Mouse (Mus musculus) forebrain, embryonic 15.5 days (tissue): ENCODE data around the gene Best1. TPM values are rescaled to one million over a fixed set of nuclear protein-coding genes. Genes with fewer than 3 reads are reported as not detected.

ENCODE experiments used
- ATAC-seq: fragments of 200-750 bp; cut with Nextera tagmentation; replicated peaks from 2 replicates; pipeline ENCODE4 v1.8.0; 2017; ENCODE audit warnings: mild to moderate bottlenecking, moderate TSS enrichment, moderate library complexity
- H3K27ac ChIP-seq: fragments of 300-500 bp; sonication (generic); replicated peaks from 2 replicates; pipeline ENCODE4 v1.5.1; 2015; ENCODE audit warnings: mild to moderate bottlenecking, inconsistent platforms
- H3K27me3 ChIP-seq: fragments of 300-500 bp; sonication (generic); 2 replicates; pipeline ENCODE4 v1.6.1; 2015; ENCODE audit warnings: inconsistent platforms
- H3K36me3 ChIP-seq: fragments of 300-500 bp; sonication (generic); 2 replicates; pipeline ENCODE4 v1.6.1; 2015; ENCODE audit warnings: mild to moderate bottlenecking, inconsistent platforms
- H3K4me1 ChIP-seq: fragments of 300-500 bp; sonication (generic); 2 replicates; pipeline ENCODE4 v1.6.1; 2015; ENCODE audit warnings: inconsistent platforms
- H3K4me2 ChIP-seq: fragments of 300-500 bp; sonication (generic); replicated peaks from 2 replicates; pipeline ENCODE4 v1.6.1; 2015; ENCODE audit warnings: mild to moderate bottlenecking, inconsistent platforms
- H3K4me3 ChIP-seq: fragments of 300-500 bp; sonication (generic); 2 replicates; pipeline ENCODE4 v1.5.1; 2015; ENCODE audit warnings: mild to moderate bottlenecking, inconsistent platforms
- H3K9ac ChIP-seq: fragments of 300-500 bp; sonication (generic); replicated peaks from 2 replicates; pipeline ENCODE4 v1.6.1; 2015; ENCODE audit warnings: mild to moderate bottlenecking, inconsistent platforms
- H3K9me3 ChIP-seq: fragments of 300-500 bp; sonication (generic); 2 replicates; pipeline ENCODE4 v1.6.1; 2016; ENCODE audit warnings: inconsistent platforms
- WGBS: fragments of 180-500 bp; shearing (Covaris S2); methylation state at CpG from one replicate; pipeline ENCODE4 v1.1.7; 2015; ENCODE audit warnings: mixed read lengths; 5-methylcytosine and 5-hydroxymethylcytosine counted together
- polyA plus RNA-seq: library from polyadenylated mRNA; unstranded; fragments of >200 nt; fragmentation: Nextera tagmentation; extraction: Ambion mirVana; gene quantifications from 2 replicates; pipeline ENCODE4 v1.2.1, GENCODE M21; 2015

The Best1 gene
- polyA plus RNA-seq, 1 experiment from 2014 or later = 1.3 TPM

GRCm38 (mm10) chr19:9998736-9999486, 2.5 kb downstream of the Best1 start:
- Histone ChIP-seq H3K27me3 (no peaks in the 10 kb centered on the region), H3K4me2 (no peak overlapping the region), H3K4me1 (no peaks in the 10 kb centered on the region), H3K4me3 (no peak overlapping the region), H3K36me3 (no peaks in the 10 kb centered on the region), H3K9me3 (no peaks in the 10 kb centered on the region), H3K27ac (no peak overlapping the region), H3K9ac (no peak overlapping the region)
- 62% methylated on average over 13 of the region's 13 CpGs for WGBS
- no peak for ATAC-seq

GRCm38 (mm10) chr19:9998063-9998416, 3.4 kb downstream of the Best1 start:
- Histone ChIP-seq H3K4me2 (no peak overlapping the region), H3K4me3 (no peak overlapping the region), H3K4me1 (peaks cover 3% of the 10 kb centered on the region; the same call in 1 of the 2 replicates), H3K9me3 (no peaks in the 10 kb centered on the region), H3K36me3 (no peaks in the 10 kb centered on the region), H3K27ac (no peak overlapping the region), H3K9ac (no peak overlapping the region), H3K27me3 (no peaks in the 10 kb centered on the region)
- 61% methylated on average over 2 of the region's 2 CpGs for WGBS
- no peak for ATAC-seq

- Histone ChIP-seq H3K4me3 (no peak overlapping the region), H3K9ac (no peak overlapping the region), H3K9me3 (no peaks in the 10 kb centered on the region), H3K36me3 (no peaks in the 10 kb centered on the region), H3K27me3 (no peaks in the 10 kb centered on the region), H3K27ac (no peak overlapping the region), H3K4me2 (no peak overlapping the region), H3K4me1 (peaks cover 9% of the 10 kb centered on the region)
- 74% methylated on average over 12 of the region's 12 CpGs for WGBS
- no peak for ATAC-seq
Measured at GRCm38 (mm10) chr19:9997204-9998062, 4.0 kb downstream of the Best1 start.

GRCm38 (mm10) chr19:9993036-9993656, 8.3 kb downstream of the Best1 start:
- no peak overlapping the region for H3K27ac ChIP-seq
- peak; percentile 86 for ATAC-seq
- H3K27me3 ChIP-seq = no peaks in the 10 kb centered on the region
- H3K9me3 ChIP-seq = no peaks in the 10 kb centered on the region
- peak overlapping the region; percentile 35 for H3K4me3 ChIP-seq
- H3K9ac ChIP-seq = no peak overlapping the region; the same call in 1 of the 2 replicates
- H3K36me3 ChIP-seq = no peaks in the 10 kb centered on the region
- peaks cover 9% of the 10 kb centered on the region for H3K4me1 ChIP-seq
- peak overlapping the region; percentile 47 for H3K4me2 ChIP-seq
- WGBS = 6% methylated on average over 17 of the region's 17 CpGs

GRCm38 (mm10) chr19:9992011-9992958, 9.1 kb downstream of the Best1 start:
- no peaks in the 10 kb centered on the region for H3K27me3 ChIP-seq
- no peak overlapping the region; the same call in 1 of the 2 replicates for H3K9ac ChIP-seq
- peak overlapping the region; percentile 35 for H3K4me3 ChIP-seq
- peaks cover 9% of the 10 kb centered on the region for H3K4me1 ChIP-seq
- peak; percentile 69 for ATAC-seq
- no peaks in the 10 kb centered on the region for H3K9me3 ChIP-seq
- 42% methylated on average over 26 of the region's 26 CpGs for WGBS
- no peaks in the 10 kb centered on the region for H3K36me3 ChIP-seq
- no peak overlapping the region for H3K27ac ChIP-seq
- peak overlapping the region; percentile 47 for H3K4me2 ChIP-seq

DNA sequence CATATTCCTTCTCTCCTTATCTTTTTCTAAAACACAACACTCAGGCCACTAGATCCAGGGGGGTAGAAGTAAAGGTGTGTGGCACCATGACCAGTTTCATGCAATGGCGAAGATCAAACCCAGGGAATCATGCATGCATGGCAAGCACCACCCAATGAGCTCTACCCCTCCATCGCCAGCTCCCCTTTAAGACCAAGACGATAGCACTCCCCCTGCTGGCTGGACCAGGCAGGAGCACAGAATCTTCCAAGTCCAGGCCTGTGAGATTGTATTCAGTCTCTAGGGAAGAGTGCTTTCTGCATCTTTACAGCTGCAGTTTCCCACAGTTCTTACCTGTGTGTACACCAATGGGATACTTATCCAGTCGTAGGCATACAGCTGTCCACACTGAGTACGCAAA, 10.1 kb downstream of the Best1 start:
- whole genome bisulfite sequencing = 21% methylated on average over 5 of the region's 5 CpGs
- ATAC-seq = no peak
- H3K36me3 ChIP-seq = no peaks in the 10 kb centered on the region
- H3K4me2 ChIP-seq = no peak overlapping the region
- peaks cover 9% of the 10 kb centered on the region for H3K4me1 ChIP-seq
- no peak overlapping the region for H3K4me3 ChIP-seq
- no peaks in the 10 kb centered on the region for H3K27me3 ChIP-seq
- no peak overlapping the region for H3K27ac ChIP-seq
- no peak overlapping the region for H3K9ac ChIP-seq
- H3K9me3 ChIP-seq = no peaks in the 10 kb centered on the region

- H3K27ac ChIP-seq = no peak overlapping the region
- no peak for ATAC-seq
- peaks cover 13% of the 10 kb centered on the region for H3K36me3 ChIP-seq
- H3K4me3 ChIP-seq = no peak overlapping the region
- no peaks in the 10 kb centered on the region for H3K27me3 ChIP-seq
- H3K4me1 ChIP-seq = peaks cover 9% of the 10 kb centered on the region
- no peak overlapping the region for H3K9ac ChIP-seq
- no peak overlapping the region for H3K4me2 ChIP-seq
- no peaks in the 10 kb centered on the region for H3K9me3 ChIP-seq
Measured at GRCm38 (mm10) chr19:9989884-9990256, 11.6 kb downstream of the Best1 start.

- Histone ChIP-seq H3K4me2 (no peak overlapping the region), H3K27ac (no peak overlapping the region), H3K4me1 (peaks cover 13% of the 10 kb centered on the region), H3K4me3 (no peak overlapping the region), H3K36me3 (peaks cover 18% of the 10 kb centered on the region), H3K27me3 (no peaks in the 10 kb centered on the region), H3K9me3 (no peaks in the 10 kb centered on the region), H3K9ac (no peak overlapping the region)
- 66% methylated on average over 17 of the region's 17 CpGs for WGBS
- ATAC-seq = no peak
Measured at GRCm38 (mm10) chr19:9989171-9989883, 12.1 kb downstream of the Best1 start.

DNA sequence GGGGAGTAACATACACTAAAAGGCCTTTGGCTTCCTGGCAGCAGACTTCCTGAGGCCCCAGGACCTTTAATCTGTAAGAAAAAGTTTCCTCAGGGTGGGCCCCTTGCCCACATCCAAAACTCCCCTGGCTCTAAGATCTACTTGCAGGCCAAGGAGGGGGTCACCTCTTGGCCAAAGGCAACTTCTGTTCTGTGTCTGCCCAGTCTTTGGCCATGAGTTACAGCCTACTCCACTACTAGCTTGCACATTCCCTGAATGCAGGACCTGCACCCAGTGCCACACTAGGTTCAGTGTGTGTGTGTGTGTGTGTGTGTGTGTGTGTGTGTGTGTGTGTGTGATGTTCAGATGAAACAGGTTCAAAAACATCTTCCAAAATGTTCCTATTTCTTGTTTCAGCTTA, 13.8 kb downstream of the Best1 start:
- Histone ChIP-seq H3K4me3 (no peak overlapping the region), H3K9ac (no peak overlapping the region), H3K4me1 (peaks cover 18% of the 10 kb centered on the region), H3K36me3 (peaks cover 20% of the 10 kb centered on the region), H3K27me3 (no peaks in the 10 kb centered on the region), H3K27ac (no peak overlapping the region), H3K4me2 (no peak overlapping the region), H3K9me3 (no peaks in the 10 kb centered on the region)
- ATAC-seq = no peak

DNA sequence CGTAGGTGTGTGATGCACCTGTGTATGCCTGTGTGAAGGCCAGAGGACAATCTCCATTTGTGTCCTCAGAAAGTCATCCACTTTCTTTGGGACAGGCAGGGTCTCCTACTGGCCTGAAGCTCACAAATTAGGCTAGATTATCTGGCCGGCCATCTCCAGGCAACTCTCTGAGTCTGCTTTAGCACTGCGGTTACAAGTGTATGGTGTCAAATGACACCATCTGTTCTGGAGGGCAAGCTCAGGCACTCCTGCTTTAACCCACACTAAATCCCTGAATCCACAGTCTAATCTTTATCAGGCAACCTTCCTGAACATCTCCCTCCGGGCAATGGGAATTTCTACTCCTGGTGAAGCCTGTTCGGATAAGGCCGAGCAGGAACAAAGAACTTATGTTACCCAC, 14.2 kb downstream of the Best1 start:
- Histone ChIP-seq H3K9ac (no peak overlapping the region), H3K4me1 (peaks cover 17% of the 10 kb centered on the region), H3K4me3 (no peak overlapping the region), H3K9me3 (no peaks in the 10 kb centered on the region), H3K4me2 (no peak overlapping the region), H3K36me3 (peaks cover 20% of the 10 kb centered on the region), H3K27me3 (no peaks in the 10 kb centered on the region), H3K27ac (no peak overlapping the region)
- ATAC-seq = no peak
- 63% methylated on average over 6 of the region's 6 CpGs for WGBS

DNA sequence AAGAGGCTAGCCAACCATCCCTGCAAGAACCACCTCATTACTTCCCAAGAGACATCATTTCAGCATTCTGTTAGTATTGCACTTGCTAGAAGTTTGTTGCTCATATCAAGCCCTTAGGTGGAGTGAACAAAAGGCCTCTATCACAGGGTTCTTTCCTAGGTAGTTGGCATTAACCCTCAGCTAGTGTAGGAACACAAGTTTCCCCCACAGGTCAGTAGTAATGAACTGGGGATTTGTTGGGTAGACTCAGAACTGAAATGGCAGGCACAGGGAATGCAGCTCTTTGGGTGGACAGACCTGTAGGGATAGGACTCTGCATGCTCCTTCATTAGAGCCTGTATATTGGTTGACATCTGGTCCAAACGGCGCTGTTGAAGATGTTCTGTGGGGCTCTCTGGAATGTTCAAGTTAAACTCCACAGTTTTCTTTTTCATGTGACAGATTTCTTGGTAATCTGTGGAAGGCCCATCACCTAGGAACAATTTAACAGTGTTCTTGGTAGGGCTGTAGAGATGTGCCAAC, 15.5 kb downstream of the Best1 start:
- 91% methylated on average over 2 of the region's 2 CpGs for WGBS

More for the DNA sequence above, 15.5 kb downstream of the Best1 start:
- H3K4me3 ChIP-seq = no peak overlapping the region
- no peak overlapping the region for H3K4me2 ChIP-seq
- peaks cover 20% of the 10 kb centered on the region for H3K36me3 ChIP-seq
- no peak overlapping the region for H3K9ac ChIP-seq
- H3K27ac ChIP-seq = no peak overlapping the region
- H3K27me3 ChIP-seq = no peaks in the 10 kb centered on the region
- no peak for ATAC-seq
- H3K9me3 ChIP-seq = no peaks in the 10 kb centered on the region
- H3K4me1 ChIP-seq = peaks cover 28% of the 10 kb centered on the region
